Mouse (Mus musculus) bone marrow, adult 2 months (tissue): ENCODE measurements at regions not wholly inside any gene's neighbourhood (a gene's known extent, or its start where the extent isn't known, plus 50 kb on each side); places are given as distances from the start of the nearest gene placed in this dataset.

Experiments used
- CTCF ChIP-seq: fragments of 200-500 bp; IDR thresholded peaks from 2 replicates; pipeline ENCODE4 v1.5.1; 2011; ENCODE audit warnings: low read length, control low read depth; ENCODE audit not compliant: control insufficient read depth, insufficient read depth
- POLR2A ChIP-seq: fragments of 200-500 bp; IDR thresholded peaks from 2 replicates; pipeline ENCODE4 v1.6.1; 2011; ENCODE audit warnings: low read depth, mild to moderate bottlenecking, control low read depth, low read length, borderline replicate concordance; ENCODE audit not compliant: control insufficient read depth

DNA sequence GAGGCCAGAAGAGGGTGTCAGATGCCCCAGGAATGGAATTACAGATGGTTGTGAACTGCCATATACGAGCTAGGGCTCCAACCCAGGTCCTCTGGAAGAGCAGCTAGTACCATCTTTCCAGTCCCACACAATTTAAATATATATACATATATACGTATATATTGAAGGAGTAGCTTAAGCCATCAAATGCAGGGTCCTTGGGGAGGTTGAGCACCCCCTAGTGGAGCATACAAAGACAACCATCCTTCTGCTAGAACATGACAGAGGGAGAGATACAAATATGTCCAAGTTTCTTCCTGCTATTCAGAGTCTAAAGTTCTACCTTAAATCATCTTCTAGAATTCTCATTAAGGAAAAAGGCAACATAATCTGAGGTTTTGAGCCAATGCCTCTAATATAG, 435.4 kb downstream of the Prss52 start:
- TF ChIP-seq POLR2A (no peak), CTCF (no peak)
